Mouse (Mus musculus): ENCODE data around the gene Glb1l3.
"Not testable (repeated sequence)": the region's sequence is repeated elsewhere in the genome, so short reads cannot be mapped to it uniquely, and the experiment has no call there.

The Glb1l3 gene

DNA sequence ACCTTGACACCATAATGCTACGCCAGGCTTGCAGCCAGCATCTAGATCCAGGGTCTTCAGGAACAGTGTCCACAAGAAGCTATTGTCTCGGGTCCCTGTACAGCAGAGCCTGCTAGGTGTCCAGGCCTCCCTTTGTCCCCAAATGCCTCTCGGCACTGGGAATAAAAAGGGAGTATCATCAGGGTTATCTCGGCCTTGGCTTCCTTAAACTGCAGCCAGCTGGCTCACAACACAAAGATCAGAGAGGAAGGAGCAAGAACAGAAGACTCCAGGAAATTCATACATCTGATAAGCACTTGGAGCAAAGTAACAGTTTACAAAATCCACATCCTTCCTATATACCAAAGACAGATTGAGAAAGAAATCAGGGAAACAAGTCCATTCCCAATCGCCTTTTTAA is at the start of gene Glb1l3:
TSS of gene Glb1l3 (minus strand) at position 140 of the 400 bp plus-strand sequence.
- DNase-seq (ENCODE audit: low read depth in 2 of 2, low spot score in 2 of 2): no peak

DNA sequence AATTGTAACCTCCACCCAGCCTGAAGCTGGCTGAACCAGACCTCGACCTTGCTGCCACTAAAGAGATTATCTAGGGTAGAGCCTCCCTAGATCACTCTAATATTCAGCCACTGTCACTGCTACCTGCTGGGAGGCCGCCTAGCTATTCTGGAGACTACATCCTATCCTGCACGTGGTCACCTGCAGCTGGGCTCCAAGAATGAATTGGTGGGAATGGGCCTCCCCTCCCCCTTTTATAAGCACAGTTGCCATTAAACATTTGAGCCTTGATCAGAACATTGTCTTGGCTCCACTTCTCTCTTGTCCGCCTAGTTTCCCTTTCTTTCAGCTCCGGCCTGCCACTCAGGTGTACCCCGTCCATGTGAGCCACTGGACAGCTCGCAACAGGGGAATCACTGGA is 9.2 kb upstream of the Glb1l3 start:
- DNase-seq (ENCODE audit: low read depth in 2 of 2, low spot score in 2 of 2): not testable (repeated sequence)

DNA sequence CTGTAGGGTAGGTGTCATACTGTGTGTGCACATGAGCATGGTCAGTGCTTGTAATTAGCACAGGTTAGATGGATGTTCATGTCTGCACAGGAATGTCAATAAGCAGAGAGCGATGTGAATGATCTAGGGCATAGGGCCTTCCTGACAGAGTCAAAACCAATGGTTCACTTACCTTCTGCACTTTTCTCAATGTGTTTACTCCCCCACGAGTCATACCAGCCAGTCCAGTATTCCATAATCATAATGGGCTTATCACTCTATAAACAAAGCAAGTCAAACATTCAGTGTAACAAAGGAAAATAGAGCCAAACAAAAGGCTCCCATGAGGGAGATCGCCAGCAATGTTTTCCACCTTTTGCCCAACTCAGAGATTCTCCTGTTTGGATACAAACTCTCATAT is 29.6 kb downstream of the Glb1l3 start:
- DNase-seq (ENCODE audit: low read depth in 2 of 2, low spot score in 2 of 2): no peak

DNA sequence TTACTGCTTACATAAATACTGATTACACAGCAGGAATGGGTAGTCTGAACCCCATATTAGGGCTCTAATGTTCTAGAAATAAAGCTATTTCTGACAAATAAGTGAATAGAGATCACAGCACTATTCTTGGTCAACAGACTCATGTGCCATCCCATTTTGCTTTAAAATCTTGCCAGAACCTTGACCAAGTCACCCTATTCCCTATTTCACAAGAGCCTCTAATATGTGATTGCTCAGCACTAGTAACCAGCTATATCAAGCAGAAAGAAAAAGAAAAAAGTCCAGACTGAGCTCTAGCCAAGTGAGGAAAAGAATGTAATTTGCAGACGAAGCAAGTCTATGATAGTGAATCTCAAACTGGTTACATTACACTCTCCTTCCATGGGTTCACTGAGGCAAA is 40.7 kb downstream of the Glb1l3 start:
- DNase-seq (ENCODE audit: low read depth in 2 of 2, low spot score in 2 of 2): no peak

DNA sequence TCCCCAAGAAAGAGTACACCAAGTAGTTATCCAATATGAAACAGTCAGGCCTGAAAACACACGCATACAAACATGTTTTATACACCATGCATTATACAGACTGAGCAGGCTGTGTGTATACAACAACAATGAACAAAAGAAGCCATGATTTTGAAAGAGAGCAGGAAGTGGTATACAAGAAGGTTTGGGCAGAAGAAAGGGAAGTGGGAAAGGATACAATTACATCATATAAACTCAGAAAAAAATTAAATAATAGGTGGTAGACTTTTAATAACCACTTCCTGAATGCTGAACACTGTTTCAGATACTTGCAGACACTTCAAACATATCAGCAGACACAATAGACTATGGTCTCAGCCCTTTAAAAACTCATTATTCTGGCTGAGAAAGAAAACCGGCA is 52.0 kb downstream of the Glb1l3 start:
- no peak for DNase-seq (ENCODE audit: low read depth in 2 of 2, low spot score in 2 of 2)

DNA sequence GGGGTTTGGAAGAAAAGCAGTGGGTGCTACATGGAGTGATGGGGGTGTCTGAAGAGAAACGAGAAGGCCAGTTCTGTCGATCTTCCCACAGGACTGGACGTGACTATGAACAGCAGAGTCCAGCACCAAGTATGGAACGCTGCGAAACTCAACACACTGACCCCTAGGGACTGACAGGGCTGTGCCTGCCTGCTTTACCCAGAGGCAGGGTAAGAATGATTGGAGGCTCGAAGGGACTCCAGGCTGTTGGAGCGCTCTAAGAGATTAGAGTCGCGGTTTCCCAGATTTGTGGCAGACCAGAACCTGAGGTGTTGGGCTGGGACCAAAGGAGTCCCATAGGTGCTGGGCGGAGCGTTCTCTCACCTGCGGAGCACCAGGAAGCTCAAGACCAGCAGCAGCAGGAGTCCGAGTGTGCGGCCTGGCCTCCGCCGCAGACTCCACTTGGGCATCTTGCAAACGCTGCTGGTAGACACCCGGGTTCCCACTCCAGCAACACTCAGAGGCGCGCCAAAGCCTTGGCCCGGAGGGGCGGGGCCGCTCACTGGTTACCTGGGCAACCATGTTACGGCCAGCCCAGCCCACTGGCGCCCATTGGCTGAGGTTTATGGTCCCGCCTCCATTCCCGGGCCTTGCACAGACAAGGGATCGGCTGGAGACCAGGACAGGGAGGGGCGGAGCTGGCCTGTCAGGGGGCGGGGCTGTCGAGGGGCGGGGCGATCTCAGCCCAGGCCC is 54.6 kb downstream of the Glb1l3 start, which contains the start of gene Glb1l2:
TSS of gene Glb1l2 (minus strand) at position 534 of the 732 bp plus-strand sequence.
- no peak for DNase-seq (ENCODE audit: low read depth in 2 of 2, low spot score in 2 of 2)

DNA sequence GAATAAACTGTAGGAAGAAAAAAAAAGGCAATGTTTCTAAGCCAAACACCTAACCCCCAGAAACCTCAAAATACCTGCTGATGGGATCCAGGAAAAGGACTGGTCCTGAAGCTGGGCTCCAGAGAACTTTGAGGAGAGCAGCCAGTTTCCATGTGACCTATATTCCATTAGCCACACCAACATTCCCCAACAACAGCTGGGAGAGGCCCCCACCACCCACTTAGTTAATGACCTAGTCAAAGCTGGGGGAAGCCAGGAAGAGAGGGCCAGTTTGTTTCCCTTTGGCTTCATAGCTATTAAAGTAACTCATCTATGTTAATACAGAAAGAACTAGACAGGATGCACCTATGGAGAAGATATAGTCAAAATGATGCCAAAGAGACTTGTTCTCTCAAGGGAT is 56.4 kb downstream of the Glb1l3 start:
- DNase-seq (ENCODE audit: low read depth in 2 of 2, low spot score in 2 of 2): no peak

DNA sequence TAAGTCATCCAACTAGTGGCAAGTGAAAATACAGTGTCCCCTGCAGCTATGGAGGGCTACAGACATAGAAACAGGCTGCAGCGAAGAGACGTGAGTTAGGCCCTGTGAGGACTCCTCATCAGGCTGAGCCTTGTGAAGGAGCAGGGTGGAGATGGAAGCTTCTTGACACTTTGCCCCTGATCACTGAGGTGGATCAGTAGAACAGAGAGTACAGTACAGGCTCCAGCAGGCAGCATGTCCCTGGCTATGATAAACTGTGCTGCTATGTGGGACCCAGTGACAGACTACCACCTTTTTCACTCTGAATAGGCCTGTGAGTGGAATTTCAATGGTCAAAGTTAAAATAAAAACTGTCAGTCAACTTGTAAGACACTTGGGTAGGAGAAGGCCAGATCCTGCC is 60.3 kb downstream of the Glb1l3 start:
- DNase-seq (ENCODE audit: low read depth in 2 of 2, low spot score in 2 of 2): no peak

DNA sequence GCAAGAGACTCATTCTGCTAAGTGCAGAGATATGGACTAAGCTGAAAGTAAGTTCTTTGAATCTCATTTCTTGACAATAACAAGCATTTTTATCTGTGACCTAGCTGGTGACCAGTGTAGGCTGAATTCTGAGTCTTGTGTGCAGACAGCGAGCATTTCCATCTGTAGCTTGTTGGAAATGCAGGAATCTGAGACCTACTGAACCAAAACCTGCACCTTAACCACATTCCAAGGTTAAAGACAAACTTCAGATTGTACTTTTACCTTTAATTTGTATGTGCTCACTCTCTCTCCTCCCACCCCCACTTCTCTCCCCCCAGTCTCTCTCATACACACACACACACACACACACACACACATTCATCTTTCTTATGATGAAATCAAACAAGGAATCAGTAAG is 62.0 kb downstream of the Glb1l3 start:
- no peak for DNase-seq (ENCODE audit: low read depth in 2 of 2, low spot score in 2 of 2)

DNA sequence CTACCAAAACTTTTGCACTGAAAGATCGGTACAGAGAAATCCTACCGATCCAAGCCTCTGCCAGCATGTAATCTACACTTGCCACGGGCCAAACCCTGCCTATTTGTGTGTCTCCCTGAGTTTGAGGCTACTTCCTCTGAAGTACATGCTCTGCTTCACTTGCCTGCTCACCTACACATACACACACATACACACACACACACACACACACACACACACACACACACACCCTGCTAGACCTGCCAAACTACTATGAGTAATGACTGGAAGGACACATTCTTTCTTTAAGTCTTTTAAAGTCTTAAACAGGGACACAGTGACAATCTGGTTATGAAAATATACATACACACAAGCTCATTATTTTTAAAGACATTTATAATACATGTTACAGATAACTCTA is 62.5 kb downstream of the Glb1l3 start:
- no peak for DNase-seq (ENCODE audit: low read depth in 2 of 2, low spot score in 2 of 2)

DNA sequence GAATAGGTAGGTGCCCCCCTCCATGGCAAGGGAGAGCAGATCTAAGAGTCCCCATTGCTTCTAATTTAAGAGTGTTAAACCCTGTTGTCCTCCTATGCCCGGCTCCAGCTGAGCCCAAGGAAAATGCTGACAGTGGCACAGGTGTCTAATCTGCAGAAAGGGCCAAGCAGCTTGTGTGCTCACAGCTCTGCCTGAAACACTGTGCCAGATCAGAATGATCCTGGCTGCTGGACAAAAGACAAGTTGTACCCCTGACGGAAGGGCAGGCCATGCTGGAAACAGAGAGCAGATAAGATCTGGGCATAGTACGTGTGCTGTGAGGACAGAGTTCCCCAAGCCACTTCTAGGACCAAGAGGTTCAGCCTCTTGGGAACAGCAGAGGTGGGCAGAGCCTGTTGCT is 67.9 kb downstream of the Glb1l3 start:
- DNase-seq (ENCODE audit: low read depth in 2 of 2, low spot score in 2 of 2): no peak

DNA sequence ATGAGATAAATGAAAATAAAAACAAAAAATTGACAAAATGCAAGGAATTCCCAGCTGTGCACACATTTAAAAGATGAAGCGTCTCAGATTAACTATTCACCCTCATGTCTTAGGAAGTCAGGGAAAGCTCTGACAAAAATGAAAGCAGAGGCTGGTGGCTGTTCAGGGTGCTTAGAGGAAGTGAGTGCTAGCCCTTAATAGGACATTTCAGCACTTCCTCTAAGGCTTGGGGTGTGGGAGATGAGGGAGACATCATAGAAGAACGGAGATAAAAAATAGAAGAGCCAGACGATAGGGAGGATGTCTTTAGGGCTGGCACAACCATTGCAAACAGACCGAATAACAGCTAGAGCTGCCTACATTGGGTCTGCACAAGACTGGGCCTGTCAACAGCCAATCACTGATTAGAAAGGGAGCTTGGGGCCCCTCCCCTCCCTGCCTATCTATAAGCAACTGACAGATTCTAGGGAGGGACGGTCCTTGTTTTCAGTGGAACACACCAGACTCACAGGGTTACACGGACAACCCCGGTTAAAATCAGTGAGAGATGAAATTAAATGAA is 77.2 kb downstream of the Glb1l3 start:
- no peak for DNase-seq (ENCODE audit: low read depth in 2 of 2, low spot score in 2 of 2)

DNA sequence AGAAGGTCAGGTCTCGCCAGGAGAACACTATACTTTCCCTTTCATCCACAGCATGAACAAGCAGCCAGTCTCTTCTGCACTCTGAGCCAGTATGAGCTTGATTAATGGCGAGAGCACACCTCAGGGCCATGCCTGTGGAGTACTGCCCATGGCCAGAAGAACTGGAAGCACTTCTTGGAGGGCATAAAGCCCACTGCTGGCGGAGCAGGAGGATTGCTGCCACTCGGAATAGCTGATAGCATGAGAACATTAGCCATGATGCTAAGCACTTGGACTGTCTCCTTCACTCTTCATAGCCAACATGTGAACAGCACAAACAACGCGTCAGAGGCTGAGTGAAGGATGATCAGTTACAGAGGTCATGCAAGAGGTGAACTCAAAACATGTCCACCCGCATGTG is 82.3 kb downstream of the Glb1l3 start:
- no peak for DNase-seq (ENCODE audit: low read depth in 2 of 2, low spot score in 2 of 2)

DNA sequence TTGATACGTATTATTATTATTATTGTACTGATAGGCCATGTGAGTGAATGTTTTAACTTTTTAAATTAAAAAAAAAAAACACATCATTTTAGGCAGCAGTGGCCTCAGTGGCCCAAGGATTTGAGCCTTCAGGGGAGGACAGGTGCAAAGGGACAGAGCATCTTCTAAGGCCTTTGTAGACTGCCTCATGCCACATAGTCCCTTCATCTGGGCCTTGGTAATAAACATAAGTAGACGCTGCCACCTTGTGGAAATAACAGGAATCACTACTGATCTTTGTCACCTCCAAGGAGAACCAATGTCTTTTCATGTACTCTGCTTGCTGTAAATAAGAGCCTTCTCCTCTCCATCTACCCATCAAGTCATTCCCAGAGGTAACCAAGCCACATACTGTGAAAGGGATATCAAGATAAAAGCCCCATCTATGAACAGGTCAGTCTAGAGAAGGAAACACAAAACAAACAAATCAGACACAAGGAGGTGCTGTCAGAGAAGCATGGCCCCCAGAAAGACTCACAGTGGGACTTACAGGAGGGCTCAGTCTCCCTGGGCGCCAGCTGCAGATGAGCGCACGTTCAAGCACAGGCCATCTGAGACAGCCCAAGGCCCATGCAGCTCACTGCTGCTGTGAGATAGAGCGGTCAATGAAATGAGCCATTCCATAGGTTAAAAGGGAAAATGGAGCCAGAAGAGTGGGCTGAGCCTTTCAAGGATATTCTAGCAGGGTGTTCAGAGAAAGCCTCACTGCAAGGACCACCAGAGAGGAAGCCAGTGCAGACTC is 84.4 kb downstream of the Glb1l3 start:
- no peak for DNase-seq (ENCODE audit: low read depth in 2 of 2, low spot score in 2 of 2)

DNA sequence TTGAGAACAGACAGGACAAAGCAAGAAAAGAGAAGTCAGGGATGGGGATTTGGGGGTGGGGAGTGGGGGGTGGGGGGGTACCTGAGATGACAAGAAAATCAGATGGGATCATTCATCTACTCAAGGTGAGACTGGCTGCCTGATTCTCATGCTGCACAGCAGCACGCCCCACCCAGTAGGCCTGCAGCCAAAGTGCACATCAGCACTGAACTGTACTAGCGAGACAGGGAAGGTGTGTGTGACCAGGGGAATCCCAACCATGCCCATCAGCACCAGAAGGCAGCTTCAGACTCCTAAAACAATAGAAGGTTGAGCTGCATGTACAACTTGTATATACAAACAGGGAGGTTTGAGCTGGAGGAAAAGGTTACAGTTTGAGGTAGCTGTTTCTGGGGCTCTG is 85.0 kb downstream of the Glb1l3 start:
- no peak for DNase-seq (ENCODE audit: low read depth in 2 of 2, low spot score in 2 of 2)

DNA sequence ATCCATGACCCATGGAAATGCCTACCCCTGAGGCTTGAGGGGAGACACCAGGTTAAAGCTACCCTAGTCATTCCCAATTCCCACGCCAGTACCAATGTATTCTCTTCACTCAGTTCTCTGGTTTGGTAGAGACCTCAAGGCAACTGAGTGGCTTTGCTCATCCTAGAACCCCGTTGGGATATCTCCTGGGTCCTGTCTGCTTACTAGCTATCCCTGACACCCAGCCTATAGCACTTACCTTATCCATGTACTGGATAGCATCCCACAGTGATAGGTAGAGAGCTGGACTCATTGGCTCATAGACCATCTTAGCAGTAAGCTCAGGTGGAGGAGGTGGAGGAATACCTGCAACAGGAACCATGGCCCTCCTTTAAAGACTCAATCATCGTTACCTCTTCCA is 92.5 kb downstream of the Glb1l3 start:
- no peak for DNase-seq (ENCODE audit: low read depth in 2 of 2, low spot score in 2 of 2)
